Mouse (Mus musculus) megakaryocyte, embryonic 14.5 days (primary cell): Measurements from ENCODE around the gene S100z.

Experiments
- FLI1 ChIP-seq: IDR thresholded peaks from 2 replicates; pipeline ENCODE4 v1.6.1; 2012; ENCODE audit warnings: low read length, inconsistent platforms, mixed read lengths
- GATA1 ChIP-seq: IDR thresholded peaks from 3 replicates; pipeline ENCODE4 v1.6.1; 2012; ENCODE audit warnings: mixed read lengths, low read length, inconsistent platforms, borderline replicate concordance

GRCm38 (mm10) chr13:95514756-95515155 is 36.2 kb upstream of the S100z start:
- TF ChIP-seq GATA1 (no peak), FLI1 (no peak)
